Mouse (Mus musculus) Muller cell, postnatal 12 days (primary cell): ENCODE measurements around the gene Tomm20.
"Not testable (repeated sequence)": the region's sequence is repeated elsewhere in the genome, so short reads cannot be mapped to it uniquely, and the experiment has no call there.

Experiments used
- DNase-seq: peaks from one replicate; pipeline ENCODE4 v3.0.0-alpha.2; 2015; ENCODE audit errors: inconsistent ontology term

The Tomm20 gene

GRCm38 (mm10) chr8:126919255-126919654 lies 26.4 kb downstream of the Tomm20 start:
- DNase-seq = peak; percentile 75

- DNase-seq = no peak
Observed at GRCm38 (mm10) chr8:126918356-126918755, 27.3 kb downstream of the Tomm20 start.

- no peak for DNase-seq
Observed at GRCm38 (mm10) chr8:126917179-126917905, 28.3 kb downstream of the Tomm20 start.

GRCm38 (mm10) chr8:126916611-126917010 lies 29.0 kb downstream of the Tomm20 start:
- no peak for DNase-seq

- DNase-seq = peak; percentile 76
Observed at GRCm38 (mm10) chr8:126914609-126915375, 30.9 kb downstream of the Tomm20 start.

GRCm38 (mm10) chr8:126914107-126914490 lies 31.5 kb downstream of the Tomm20 start:
- not testable (repeated sequence) for DNase-seq

DNA sequence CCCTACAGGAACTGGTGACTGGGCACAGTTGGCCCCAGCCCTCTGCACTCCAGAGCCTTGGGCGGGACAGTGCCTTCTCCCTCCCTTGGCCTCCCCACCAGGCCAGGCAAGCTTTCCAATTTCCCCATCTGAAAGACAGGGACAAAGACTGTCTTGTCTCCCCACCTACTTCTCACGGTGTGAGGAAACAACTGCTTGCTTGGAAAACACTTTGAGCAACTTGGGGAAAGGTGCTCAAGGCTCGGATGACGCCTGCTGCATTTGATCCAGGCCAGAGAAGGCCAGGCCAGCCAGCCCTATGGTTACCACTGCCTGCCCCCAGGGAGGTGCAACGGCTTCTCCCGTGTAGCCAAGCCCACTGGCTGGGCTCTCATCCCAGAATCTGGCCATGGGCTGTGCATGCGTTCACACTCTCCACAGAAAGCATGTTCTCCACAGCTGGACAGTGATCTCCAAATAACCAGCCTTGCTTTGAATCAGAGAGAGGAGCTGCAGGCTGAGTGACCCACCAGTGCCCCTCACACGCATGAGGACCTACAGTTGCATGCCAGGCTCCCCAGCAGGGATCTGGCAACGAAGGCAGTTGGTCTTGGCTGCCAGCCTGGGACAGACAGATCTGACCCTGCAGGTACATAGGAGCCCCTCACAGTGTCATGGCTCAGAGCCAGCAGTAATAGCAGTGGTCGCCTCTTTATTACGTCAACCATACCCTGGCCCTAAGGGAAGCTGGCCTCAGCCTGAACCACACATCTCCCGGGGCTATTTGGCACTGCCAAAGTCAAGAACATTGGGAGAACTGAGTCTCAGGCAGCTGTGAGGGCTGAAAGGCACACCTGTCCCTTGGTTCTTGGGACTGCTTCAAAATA lies 32.2 kb downstream of the Tomm20 start:
- no peak for DNase-seq

- DNase-seq = no peak
Observed at GRCm38 (mm10) chr8:126909371-126909802, 36.3 kb downstream of the Tomm20 start.

- DNase-seq = no peak
Observed at GRCm38 (mm10) chr8:126908805-126909204, 36.8 kb downstream of the Tomm20 start.

DNA sequence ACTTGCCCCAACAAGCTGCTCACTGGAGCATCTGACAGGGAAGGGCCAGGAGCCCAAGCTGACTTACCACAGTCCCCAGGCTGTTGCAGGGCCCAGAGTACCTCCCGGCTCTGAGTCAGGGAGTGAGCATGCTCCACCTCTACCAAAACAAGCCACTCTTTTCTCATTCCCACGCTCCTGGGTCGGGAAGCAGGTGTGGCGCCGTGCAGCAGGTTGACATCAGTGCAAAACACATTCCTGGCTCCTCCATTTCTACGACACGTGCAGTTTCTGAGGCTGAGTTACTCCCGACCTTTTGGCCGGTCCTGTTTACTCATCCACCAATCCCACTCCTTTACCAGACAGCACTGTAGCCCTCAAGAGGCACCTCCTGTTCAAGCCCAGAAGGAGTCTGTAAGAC lies 37.7 kb downstream of the Tomm20 start:
- DNase-seq = no peak

GRCm38 (mm10) chr8:126907374-126907773 lies 38.3 kb downstream of the Tomm20 start:
- DNase-seq = no peak

DNA sequence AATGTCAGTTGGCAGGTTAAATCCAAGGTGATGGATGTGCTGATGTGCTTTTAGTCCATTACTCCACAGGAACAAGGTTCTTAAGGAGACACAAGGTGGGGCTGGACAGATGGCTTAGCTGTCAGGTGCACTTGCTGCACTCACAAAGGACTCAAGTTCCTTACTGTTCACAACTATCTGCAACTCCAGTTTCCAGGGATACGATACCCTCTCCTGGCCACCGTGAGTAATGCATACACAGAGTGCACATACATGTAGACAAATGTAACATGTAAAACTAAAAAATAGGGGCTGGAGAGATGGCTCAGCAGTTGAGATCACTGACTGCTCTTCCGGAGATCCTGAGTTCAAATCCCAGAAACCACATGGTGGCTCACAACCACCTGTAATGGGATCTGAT lies 40.3 kb downstream of the Tomm20 start:
- DNase-seq = no peak

DNA sequence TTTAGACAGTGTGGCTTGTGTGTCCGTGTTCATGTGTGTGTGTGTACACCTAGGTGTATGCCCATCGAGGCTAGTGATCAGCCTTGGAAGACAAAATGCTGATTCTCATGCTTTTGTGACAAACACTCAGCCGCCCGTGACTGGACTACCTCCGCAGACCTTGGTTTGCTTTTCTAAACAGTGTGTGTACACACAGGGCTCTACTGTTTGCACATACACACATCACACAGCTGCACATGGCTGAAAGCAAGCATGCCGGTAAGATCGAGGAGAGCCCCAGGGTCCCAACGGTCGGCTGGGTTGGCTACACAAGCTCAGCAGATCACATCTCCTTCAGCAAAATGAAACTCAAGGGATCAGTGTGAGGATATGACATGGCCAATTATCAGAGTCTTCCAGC lies 41.7 kb downstream of the Tomm20 start:
- DNase-seq = no peak

GRCm38 (mm10) chr8:126903224-126903895 lies 42.3 kb downstream of the Tomm20 start:
- no peak for DNase-seq

DNA sequence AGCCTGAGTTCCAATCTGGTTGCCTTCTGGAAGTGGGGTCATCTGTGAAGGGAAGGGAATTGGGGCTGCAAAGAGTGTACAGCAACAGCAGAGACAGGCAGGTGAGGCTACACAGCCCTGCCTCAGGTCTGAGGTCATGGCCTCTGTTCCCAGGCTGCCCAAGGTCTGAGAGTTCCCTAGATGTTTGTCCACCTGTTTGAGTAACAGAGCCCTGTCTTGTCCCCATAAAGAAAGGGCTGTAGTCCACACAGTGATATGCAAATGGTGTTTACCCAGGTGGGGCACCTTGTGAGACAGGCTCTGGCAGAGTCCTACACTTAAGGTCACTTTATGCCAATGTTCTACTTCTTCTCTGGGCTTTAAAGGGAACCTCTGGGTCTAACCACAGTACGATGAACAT lies 44.0 kb downstream of the Tomm20 start:
- DNase-seq = no peak

DNA sequence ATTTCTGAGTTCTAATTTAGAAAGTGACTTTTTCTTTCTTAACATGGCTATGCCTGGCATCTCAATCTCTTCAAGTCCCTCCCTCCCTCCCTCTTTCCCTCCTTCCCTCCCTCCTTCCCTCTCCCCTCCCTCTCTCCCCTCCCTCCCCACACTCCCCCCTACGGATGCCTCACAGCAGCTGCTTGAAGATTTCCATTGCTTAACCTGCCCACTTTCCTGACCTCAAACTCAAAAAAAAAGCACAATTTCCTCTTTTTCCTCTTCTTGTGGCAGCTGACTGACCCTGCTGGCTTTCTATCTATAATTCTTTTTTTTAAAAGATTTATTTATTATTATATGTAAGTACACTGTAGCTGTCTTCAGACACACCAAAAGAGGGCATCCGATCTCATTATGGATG lies 44.6 kb downstream of the Tomm20 start:
- no peak for DNase-seq

DNA sequence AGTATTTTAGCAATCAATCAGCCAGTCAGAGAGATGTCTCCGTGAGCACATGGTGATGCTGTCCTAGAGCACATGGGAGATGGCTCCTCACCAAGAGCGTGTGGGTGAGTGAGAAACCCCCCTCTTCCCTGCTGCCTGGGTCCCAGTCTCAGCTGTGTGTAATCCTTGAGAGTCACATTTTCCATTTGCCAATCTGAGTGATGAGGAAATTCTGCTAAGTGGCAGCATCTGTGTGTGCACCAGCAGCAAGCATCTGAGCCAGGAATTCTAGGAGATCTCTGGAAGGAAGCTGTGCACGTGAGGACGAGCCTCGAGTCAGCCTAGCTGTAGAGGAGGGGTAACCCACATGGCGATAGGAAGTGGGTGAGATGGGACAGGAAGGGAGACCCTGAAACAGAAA lies 50.5 kb downstream of the Tomm20 start:
- peak; percentile 64 for DNase-seq

DNA sequence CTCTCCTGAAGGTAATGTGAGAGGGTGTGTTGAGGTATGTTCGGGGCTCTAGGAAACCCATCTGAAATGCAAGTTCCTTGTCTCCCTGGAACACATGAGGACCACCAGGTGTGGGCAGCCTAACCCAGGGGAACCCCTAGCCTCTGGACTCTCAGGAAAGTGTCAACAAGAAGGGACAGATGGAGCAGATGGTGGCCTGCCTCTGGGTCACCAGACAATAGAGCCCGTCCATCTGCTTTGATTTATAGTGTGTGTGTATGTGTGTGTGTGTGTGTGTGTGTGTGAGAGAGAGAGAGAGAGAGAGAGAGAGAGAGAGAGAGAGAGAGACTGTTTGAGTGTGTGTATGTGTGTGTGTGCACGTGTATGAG lies 58.0 kb downstream of the Tomm20 start:
- DNase-seq = no peak

DNA sequence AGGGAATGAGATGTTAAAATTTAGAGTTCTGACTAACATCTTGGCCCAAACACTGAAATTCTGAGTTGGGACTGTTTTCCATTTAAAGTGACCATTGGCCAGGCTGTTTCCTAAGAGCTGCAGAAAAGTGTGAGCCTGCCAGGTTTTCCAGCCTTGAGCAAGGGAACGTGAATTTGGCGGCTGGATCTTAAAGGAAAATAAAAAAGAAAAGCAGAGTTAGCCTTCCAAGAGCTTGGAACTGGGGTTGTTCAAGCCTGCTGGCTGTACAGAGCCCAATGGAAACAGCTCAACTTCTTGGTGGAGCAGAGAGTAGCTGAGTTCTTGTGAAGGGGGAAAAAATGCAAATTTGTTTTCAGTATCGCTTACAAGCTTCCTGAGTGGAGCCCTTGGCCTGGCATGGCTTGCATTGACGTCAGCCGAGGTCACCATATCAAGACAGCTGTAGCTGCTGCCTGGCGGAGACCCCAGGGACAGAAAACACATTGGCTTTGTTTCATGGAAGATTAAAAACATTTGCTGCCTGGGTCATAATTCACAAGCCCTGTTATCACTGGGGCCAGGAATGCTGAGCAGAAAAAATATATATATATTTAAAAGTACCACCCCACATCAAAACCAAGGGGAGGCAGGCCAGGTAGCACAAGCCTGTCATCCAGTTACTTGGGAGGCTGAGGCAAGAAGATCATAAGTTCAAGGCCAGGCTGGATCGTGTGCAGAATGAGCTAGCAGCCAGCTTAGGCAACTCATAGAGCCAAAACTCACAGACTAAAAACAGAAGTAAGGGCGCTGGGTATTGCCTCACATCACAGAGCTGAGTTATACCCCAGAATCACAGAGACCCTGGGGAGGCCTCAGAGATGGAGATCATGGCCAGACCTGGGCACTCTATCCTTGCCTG lies 58.7 kb downstream of the Tomm20 start:
- peak; percentile 32 for DNase-seq
